Comparison of ENCODE assay signal across 7 mouse cellular contexts in the genomic region with DNA sequence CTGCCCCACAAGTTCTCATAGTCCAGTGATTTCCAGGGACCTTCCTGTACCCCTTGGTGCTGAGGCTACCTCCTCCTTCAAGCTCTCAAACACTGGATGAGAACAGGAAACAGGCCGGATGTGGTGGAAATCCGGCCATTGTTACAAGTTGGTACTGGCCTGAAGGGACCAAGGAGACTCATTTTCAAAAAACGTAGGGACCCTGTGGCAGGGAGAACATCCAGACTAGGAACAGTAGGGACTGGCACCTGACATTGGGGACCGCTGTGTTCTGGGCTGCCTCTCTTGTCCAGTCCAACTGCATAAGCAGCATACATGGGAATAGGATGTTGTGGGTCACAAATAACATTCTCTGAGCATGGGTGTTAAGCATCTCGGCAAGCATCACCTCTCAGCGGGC. TPM values are rescaled to one million over a fixed set of nuclear protein-coding genes. Genes with fewer than 3 reads are reported as not detected.
DNase-seq lines count a peak whose midpoint lies in the region; ATAC-seq lines count a peak whose summit lies in the region.

No protein-coding gene starts in this region.

- DNase-seq in heart, postnatal 10 days: peak; percentile 39 to 56
- peak; percentile 57 to 77 for DNase-seq in kidney, postnatal 36 days
- no peak for DNase-seq in urinary bladder, postnatal 36 days (ENCODE audit: low spot score in 2 of 2)
- no peak for DNase-seq in left cerebral cortex, adult 18-20 months (ENCODE audit: low spot score in 2 of 2)
- no peak for DNase-seq in retina, embryonic 14.5 days (ENCODE audit: low spot score)

- H3K36me3 ChIP-seq in forebrain, embryonic 15.5 days: peaks cover 41% of the 10 kb centered on the region
- peaks cover 44% of the 10 kb centered on the region for H3K36me3 ChIP-seq in midbrain, embryonic 13.5 days

- H3K4me3 ChIP-seq in forebrain, embryonic 15.5 days: 0 out of 2 replicates have a peak overlapping the region, but pooled peaks have one; percentile 1
- peak overlapping the region; percentile 69 for H3K4me3 ChIP-seq in midbrain, embryonic 13.5 days (replicated peaks)

- no peaks in the 10 kb centered on the region for H3K27me3 ChIP-seq in forebrain, embryonic 15.5 days
- no peaks in the 10 kb centered on the region for H3K27me3 ChIP-seq in midbrain, embryonic 13.5 days

- H3K9me3 ChIP-seq in forebrain, embryonic 15.5 days: no peaks in the 10 kb centered on the region
- no peaks in the 10 kb centered on the region for H3K9me3 ChIP-seq in midbrain, embryonic 13.5 days

- no peak for ATAC-seq in forebrain, embryonic 15.5 days (replicated peaks)
- no peak for ATAC-seq in midbrain, embryonic 13.5 days

- H3K9ac ChIP-seq in forebrain, embryonic 15.5 days (replicated peaks): no peak overlapping the region
- peak overlapping the region; percentile 91 for H3K9ac ChIP-seq in midbrain, embryonic 13.5 days (replicated peaks)

- peaks cover 39% of the 10 kb centered on the region for H3K4me1 ChIP-seq in forebrain, embryonic 15.5 days
- peaks cover 37% of the 10 kb centered on the region for H3K4me1 ChIP-seq in midbrain, embryonic 13.5 days (replicated peaks)

- 79% methylated on average over 6 of the region's 6 CpGs for WGBS in forebrain, embryonic 15.5 days
- WGBS in midbrain, embryonic 13.5 days: 83% methylated on average over 6 of the region's 6 CpGs

- intact Hi-C loops in heart, postnatal 10 days (cut with DNase I): loop anchor here (1.0 kb wide), 1 partner anchor 19 kb away; a partner anchor contains a TSS

- H3K27ac ChIP-seq in forebrain, embryonic 15.5 days (replicated peaks): no peak overlapping the region
- no peak overlapping the region; the same call in 1 of the 2 replicates for H3K27ac ChIP-seq in midbrain, embryonic 13.5 days

- peak overlapping the region; percentile 96; the same call in 1 of the 2 replicates for H3K4me2 ChIP-seq in forebrain, embryonic 15.5 days (replicated peaks)
- peak overlapping the region; percentile 93 for H3K4me2 ChIP-seq in midbrain, embryonic 13.5 days (replicated peaks)

RNA-seq across cellular contexts. Expression of a gene that starts 3.5 kb away (rescaled TPM):
- 54.1 and 56.8 TPM in 2 replicates for polyA plus RNA-seq in forebrain, embryonic 15.5 days (2015; fragmentation: Nextera tagmentation; extraction: Ambion mirVana)
- total RNA-seq in heart, postnatal 10 days (2021): 10 to 100 TPM; 65.6 to 65.7 TPM
- polyA plus RNA-seq in midbrain, embryonic 13.5 days (2015; fragmentation: Nextera tagmentation; extraction: Ambion mirVana): 61.4 and 63.1 TPM in 2 replicates
- total RNA-seq in left cerebral cortex, adult 18-20 months (2021): 100 to 1,000 TPM; 150 to 163 TPM

RNA-seq across cellular contexts. Expression of a gene that starts 18.9 kb away (rescaled TPM):
- polyA plus RNA-seq in forebrain, embryonic 15.5 days (2015; fragmentation: Nextera tagmentation; extraction: Ambion mirVana): 86.2 and 98.8 TPM in 2 replicates
- total RNA-seq in heart, postnatal 10 days (2021): 10 to 100 TPM; 23.8 to 30.0 TPM
- 84.3 and 88.8 TPM in 2 replicates for polyA plus RNA-seq in midbrain, embryonic 13.5 days (2015; fragmentation: Nextera tagmentation; extraction: Ambion mirVana)
- 10 to 100 TPM; 54.0 to 54.6 TPM for total RNA-seq in left cerebral cortex, adult 18-20 months (2021)

RNA-seq across cellular contexts. Expression of a gene that starts 19.3 kb away (rescaled TPM):
- 30.7 and 31.8 TPM in 2 replicates for polyA plus RNA-seq in forebrain, embryonic 15.5 days (2015; fragmentation: Nextera tagmentation; extraction: Ambion mirVana)
- total RNA-seq in heart, postnatal 10 days (2021): 10 to 100 TPM; 10.3 to 13.8 TPM
- 26.8 and 28.5 TPM in 2 replicates for polyA plus RNA-seq in midbrain, embryonic 13.5 days (2015; fragmentation: Nextera tagmentation; extraction: Ambion mirVana)
- 10 to 100 TPM; 29.0 to 31.9 TPM for total RNA-seq in left cerebral cortex, adult 18-20 months (2021)

RNA-seq across cellular contexts. Expression of a gene that starts 33.8 kb away (rescaled TPM):
- polyA plus RNA-seq in forebrain, embryonic 15.5 days (2015; fragmentation: Nextera tagmentation; extraction: Ambion mirVana): 9.0 and 9.1 TPM in 2 replicates
- not detected for total RNA-seq in heart, postnatal 10 days (2021)
- polyA plus RNA-seq in midbrain, embryonic 13.5 days (2015; fragmentation: Nextera tagmentation; extraction: Ambion mirVana): 5.3 and 8.5 TPM in 2 replicates
- 10 to 100 TPM; 55.8 to 56.1 TPM for total RNA-seq in left cerebral cortex, adult 18-20 months (2021)

RNA-seq across cellular contexts. Expression of a gene that starts 41.7 kb away (rescaled TPM):
- 36.2 and 38.6 TPM in 2 replicates for polyA plus RNA-seq in forebrain, embryonic 15.5 days (2015; fragmentation: Nextera tagmentation; extraction: Ambion mirVana)
- total RNA-seq in heart, postnatal 10 days (2021): 10 to 100 TPM; 16.3 to 17.6 TPM
- 33.2 and 35.0 TPM in 2 replicates for polyA plus RNA-seq in midbrain, embryonic 13.5 days (2015; fragmentation: Nextera tagmentation; extraction: Ambion mirVana)
- total RNA-seq in left cerebral cortex, adult 18-20 months (2021): 10 to 100 TPM; 19.6 to 23.3 TPM

Comparison
In these comparisons a context has a peak if more than half of its experiments do, and no peak if none do; other contexts are left out.
1. DNase-seq: peak in heart, postnatal 10 days (2 of 2) and kidney, postnatal 36 days (2 of 2); none in urinary bladder, postnatal 36 days (0 of 2), left cerebral cortex, adult 18-20 months (0 of 2) and retina, embryonic 14.5 days (single experiment).